Mouse (Mus musculus) heart, embryonic 13.5 days (tissue): Measurements from ENCODE around the gene Slc6a9. TPM values are rescaled to one million over a fixed set of nuclear protein-coding genes. Genes with fewer than 3 reads are reported as not detected.

ENCODE experiments used
- ATAC-seq: fragments of 200-750 bp; cut with Nextera tagmentation; 2 replicates; pipeline ENCODE4 v1.8.0; 2017; ENCODE audit warnings: moderate TSS enrichment; ENCODE audit not compliant: insufficient number of reproducible peaks, low FRiP score, low TSS enrichment; ENCODE audit errors: extremely low read depth
- H3K27ac ChIP-seq: fragments of 300-500 bp; sonication (generic); replicated peaks from 2 replicates; pipeline ENCODE4 v1.5.1; 2015; ENCODE audit warnings: moderate library complexity, mild to moderate bottlenecking, inconsistent platforms
- H3K27me3 ChIP-seq: fragments of 300-500 bp; sonication (generic); replicated peaks from 2 replicates; pipeline ENCODE4 v1.6.1; 2015; ENCODE audit warnings: mild to moderate bottlenecking, inconsistent platforms
- H3K36me3 ChIP-seq: fragments of 300-500 bp; sonication (generic); 2 replicates; pipeline ENCODE4 v1.6.1; 2015; ENCODE audit warnings: mild to moderate bottlenecking, inconsistent platforms
- H3K4me1 ChIP-seq: fragments of 300-500 bp; sonication (generic); 2 replicates; pipeline ENCODE4 v1.6.1; 2015; ENCODE audit warnings: inconsistent platforms
- H3K4me2 ChIP-seq: fragments of 300-500 bp; sonication (generic); 2 replicates; pipeline ENCODE4 v1.6.1; 2015; ENCODE audit warnings: inconsistent platforms, mild to moderate bottlenecking, moderate library complexity
- H3K4me3 ChIP-seq: fragments of 300-500 bp; sonication (generic); 2 replicates; pipeline ENCODE4 v1.5.1; 2015; ENCODE audit warnings: moderate library complexity, mild to moderate bottlenecking, inconsistent platforms
- H3K9ac ChIP-seq: fragments of 300-500 bp; sonication (generic); 2 replicates; pipeline ENCODE4 v1.6.1; 2015; ENCODE audit warnings: inconsistent platforms, mild to moderate bottlenecking, moderate library complexity
- H3K9me3 ChIP-seq: fragments of 300-500 bp; sonication (generic); 2 replicates; pipeline ENCODE4 v1.6.1; 2016; ENCODE audit warnings: inconsistent platforms
- WGBS: fragments of 180-500 bp; shearing (Covaris S2); methylation state at CpG from one replicate; pipeline ENCODE4 v1.1.7; 2015; ENCODE audit warnings: mixed read lengths; 5-methylcytosine and 5-hydroxymethylcytosine counted together
- polyA plus RNA-seq: library from polyadenylated mRNA; unstranded; fragments of >200 nt; fragmentation: Nextera tagmentation; extraction: Ambion mirVana; gene quantifications from 2 replicates; pipeline ENCODE4 v1.2.1, GENCODE M21; 2015

The Slc6a9 gene
- polyA plus RNA-seq = 8.4 and 10.6 TPM in 2 replicates

GRCm38 (mm10) chr4:117834457-117834844 is at the start of gene Slc6a9:
Slc6a9 (plus strand) TSS chr4:117834506.
- Histone ChIP-seq H3K27ac (peak within 1 kb of the TSS; percentile 92), H3K9ac (peak within 1 kb of the TSS; percentile 92), H3K4me3 (peak within 1 kb of the TSS; percentile 81), H3K9me3 (no peaks in the 10 kb centered on the region), H3K4me2 (peak within 1 kb of the TSS; percentile 97), H3K27me3 (peaks cover 3% of the 10 kb centered on the region), H3K4me1 (peaks cover 46% of the 10 kb centered on the region), H3K36me3 (no peaks in the 10 kb centered on the region)
- ATAC-seq = no peak
- WGBS = 23% methylated on average over 3 of the region's 3 CpGs

GRCm38 (mm10) chr4:117786963-117787362 is 47.3 kb upstream of the Slc6a9 start:
- H3K27me3 ChIP-seq = no peaks in the 10 kb centered on the region
- no peaks in the 10 kb centered on the region for H3K36me3 ChIP-seq
- H3K27ac ChIP-seq = no peak overlapping the region
- 28% methylated on average over 8 of the region's 8 CpGs for WGBS
- H3K9ac ChIP-seq = no peak overlapping the region; the same call in 1 of the 2 replicates
- H3K4me3 ChIP-seq = peak overlapping the region; percentile 26
- H3K9me3 ChIP-seq = peaks cover 3% of the 10 kb centered on the region; the same call in 1 of the 2 replicates
- peak overlapping the region; percentile 55 for H3K4me2 ChIP-seq
- H3K4me1 ChIP-seq = no peaks in the 10 kb centered on the region
- no peak; the same call in 1 of the 2 replicates for ATAC-seq

- H3K27me3 ChIP-seq = no peaks in the 10 kb centered on the region
- no peak overlapping the region for H3K27ac ChIP-seq
- no peak overlapping the region for H3K4me2 ChIP-seq
- H3K9me3 ChIP-seq = peaks cover 3% of the 10 kb centered on the region; the same call in 1 of the 2 replicates
- H3K4me3 ChIP-seq = no peak overlapping the region
- 50% methylated on average over 10 of the region's 10 CpGs for WGBS
- H3K36me3 ChIP-seq = no peaks in the 10 kb centered on the region
- H3K9ac ChIP-seq = no peak overlapping the region
- H3K4me1 ChIP-seq = no peaks in the 10 kb centered on the region
- no peak for ATAC-seq
Measured at GRCm38 (mm10) chr4:117788308-117788707, 46.0 kb upstream of the Slc6a9 start.

GRCm38 (mm10) chr4:117799904-117800303 is 34.4 kb upstream of the Slc6a9 start:
- no peak overlapping the region for H3K9ac ChIP-seq
- no peaks in the 10 kb centered on the region for H3K27me3 ChIP-seq
- no peak overlapping the region for H3K4me2 ChIP-seq
- no peaks in the 10 kb centered on the region for H3K4me1 ChIP-seq
- 80% methylated on average over 6 of the region's 6 CpGs for WGBS
- H3K9me3 ChIP-seq = no peaks in the 10 kb centered on the region
- no peak overlapping the region for H3K4me3 ChIP-seq
- H3K27ac ChIP-seq = no peak overlapping the region
- no peak for ATAC-seq
- H3K36me3 ChIP-seq = no peaks in the 10 kb centered on the region

GRCm38 (mm10) chr4:117806992-117807391 is 27.3 kb upstream of the Slc6a9 start:
- no peaks in the 10 kb centered on the region for H3K9me3 ChIP-seq
- no peaks in the 10 kb centered on the region for H3K36me3 ChIP-seq
- peaks cover 7% of the 10 kb centered on the region; the same call in 1 of the 2 replicates for H3K4me1 ChIP-seq
- no peaks in the 10 kb centered on the region for H3K27me3 ChIP-seq
- no peak overlapping the region for H3K9ac ChIP-seq
- ATAC-seq = no peak
- no peak overlapping the region for H3K4me2 ChIP-seq
- no peak overlapping the region for H3K4me3 ChIP-seq
- H3K27ac ChIP-seq = no peak overlapping the region
- 45% methylated on average over 5 of the region's 5 CpGs for WGBS

- no peak for ATAC-seq
- Histone ChIP-seq H3K9ac (no peak overlapping the region), H3K4me2 (no peak overlapping the region), H3K36me3 (no peaks in the 10 kb centered on the region), H3K4me1 (peaks cover 11% of the 10 kb centered on the region), H3K4me3 (no peak overlapping the region), H3K27me3 (no peaks in the 10 kb centered on the region), H3K9me3 (no peaks in the 10 kb centered on the region), H3K27ac (no peak overlapping the region)
- 30% methylated on average over 2 of the region's 2 CpGs for WGBS
Measured at GRCm38 (mm10) chr4:117810933-117811332, 23.4 kb upstream of the Slc6a9 start.

GRCm38 (mm10) chr4:117813591-117814192 is 20.6 kb upstream of the Slc6a9 start:
- no peak overlapping the region for H3K4me2 ChIP-seq
- ATAC-seq = no peak
- H3K4me3 ChIP-seq = no peak overlapping the region
- no peaks in the 10 kb centered on the region for H3K9me3 ChIP-seq
- no peak overlapping the region for H3K27ac ChIP-seq
- H3K9ac ChIP-seq = no peak overlapping the region
- H3K27me3 ChIP-seq = no peaks in the 10 kb centered on the region
- WGBS = 43% methylated on average over 9 of the region's 9 CpGs
- peaks cover 5% of the 10 kb centered on the region; the same call in 1 of the 2 replicates for H3K4me1 ChIP-seq
- H3K36me3 ChIP-seq = no peaks in the 10 kb centered on the region

GRCm38 (mm10) chr4:117814333-117814732 is 20.0 kb upstream of the Slc6a9 start:
- Histone ChIP-seq H3K36me3 (no peaks in the 10 kb centered on the region), H3K4me1 (peaks cover 5% of the 10 kb centered on the region; the same call in 1 of the 2 replicates), H3K27ac (no peak overlapping the region), H3K4me3 (no peak overlapping the region), H3K4me2 (no peak overlapping the region), H3K9me3 (no peaks in the 10 kb centered on the region), H3K9ac (no peak overlapping the region), H3K27me3 (no peaks in the 10 kb centered on the region)
- ATAC-seq = no peak
- 62% methylated on average over 4 of the region's 4 CpGs for WGBS

- no peak for ATAC-seq
- Histone ChIP-seq H3K27ac (no peak overlapping the region), H3K27me3 (no peaks in the 10 kb centered on the region), H3K9ac (no peak overlapping the region), H3K36me3 (no peaks in the 10 kb centered on the region), H3K4me2 (no peak overlapping the region), H3K4me3 (no peak overlapping the region), H3K4me1 (peaks cover 5% of the 10 kb centered on the region; the same call in 1 of the 2 replicates), H3K9me3 (no peaks in the 10 kb centered on the region)
- 65% methylated on average over 5 of the region's 5 CpGs for WGBS
Measured at GRCm38 (mm10) chr4:117816776-117817175, 17.5 kb upstream of the Slc6a9 start.

- Histone ChIP-seq H3K9ac (no peak overlapping the region), H3K9me3 (no peaks in the 10 kb centered on the region), H3K27me3 (no peaks in the 10 kb centered on the region; the same call in 1 of the 2 replicates), H3K4me1 (peaks cover 5% of the 10 kb centered on the region; the same call in 1 of the 2 replicates), H3K27ac (no peak overlapping the region), H3K4me3 (no peak overlapping the region), H3K4me2 (no peak overlapping the region), H3K36me3 (no peaks in the 10 kb centered on the region)
- 84% methylated on average over 10 of the region's 10 CpGs for WGBS
- no peak for ATAC-seq
Measured at GRCm38 (mm10) chr4:117818032-117818431, 16.3 kb upstream of the Slc6a9 start.

GRCm38 (mm10) chr4:117828572-117829145 is 5.6 kb upstream of the Slc6a9 start:
- H3K27ac ChIP-seq = peak overlapping the region; percentile 65; the same call in 1 of the 2 replicates
- H3K4me3 ChIP-seq = no peak overlapping the region
- H3K4me1 ChIP-seq = peaks cover 35% of the 10 kb centered on the region
- peaks cover 5% of the 10 kb centered on the region for H3K27me3 ChIP-seq
- no peak for ATAC-seq
- H3K9ac ChIP-seq = no peak overlapping the region
- WGBS = 62% methylated on average over 8 of the region's 8 CpGs
- H3K4me2 ChIP-seq = 0 out of 2 replicates have a peak overlapping the region, but pooled peaks have one; percentile 97
- H3K36me3 ChIP-seq = no peaks in the 10 kb centered on the region
- no peaks in the 10 kb centered on the region for H3K9me3 ChIP-seq
